Mouse (Mus musculus): ENCODE results near the gene Hunk.

DNA sequence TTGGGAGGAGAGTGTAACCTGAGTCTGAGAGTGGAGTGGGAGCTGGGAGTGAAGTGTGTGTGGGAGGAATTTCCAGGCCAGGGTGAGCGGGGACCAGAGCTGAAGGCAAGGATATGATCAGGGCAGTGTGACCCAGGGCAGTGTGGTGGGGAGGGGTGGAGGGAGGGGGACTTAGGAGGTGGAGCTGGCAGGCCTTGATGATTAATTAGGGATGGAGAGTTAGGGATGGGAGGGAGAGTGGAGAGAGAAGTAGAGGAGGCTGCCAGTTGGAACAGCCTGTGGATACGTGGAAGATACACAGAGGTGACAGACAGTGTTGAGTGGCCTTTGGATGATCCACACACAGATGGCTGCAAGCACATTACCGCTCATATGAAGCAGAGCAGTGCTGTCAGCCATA lies 38.1 kb downstream of the Hunk start:
- TF ChIP-seq CTCF (IDR thresholded peaks at IDR 0.05; ENCODE audit: low read depth) (no peak), EP300 (optimal IDR thresholded peaks at IDR 0.05) (no peak)

Data from stomach, postnatal 0 days (tissue).